Mouse (Mus musculus) intestine, embryonic 15.5 days (tissue): Measurements from ENCODE around the gene Klhdc8a. TPM values are rescaled to one million over a fixed set of nuclear protein-coding genes. Genes with fewer than 3 reads are reported as not detected.

Source experiments
- ATAC-seq: fragments of 200-750 bp; cut with Nextera tagmentation; 2 replicates; pipeline ENCODE4 v1.8.0; 2017; ENCODE audit warnings: moderate TSS enrichment, moderate library complexity
- H3K27ac ChIP-seq: fragments of 300-500 bp; sonication (generic); 2 replicates; pipeline ENCODE4 v1.5.1; 2015; ENCODE audit warnings: mild to moderate bottlenecking, inconsistent platforms
- H3K27me3 ChIP-seq: fragments of 300-500 bp; sonication (generic); replicated peaks from 2 replicates; pipeline ENCODE4 v1.6.1; 2015; ENCODE audit warnings: inconsistent platforms
- H3K36me3 ChIP-seq: fragments of 300-500 bp; sonication (generic); 2 replicates; pipeline ENCODE4 v1.6.1; 2015; ENCODE audit warnings: inconsistent platforms
- H3K4me1 ChIP-seq: fragments of 300-500 bp; sonication (generic); replicated peaks from 2 replicates; pipeline ENCODE4 v1.6.1; 2015; ENCODE audit warnings: inconsistent platforms
- H3K4me2 ChIP-seq: fragments of 300-500 bp; sonication (generic); replicated peaks from 2 replicates; pipeline ENCODE4 v1.6.1; 2015; ENCODE audit warnings: mild to moderate bottlenecking, inconsistent platforms
- H3K4me3 ChIP-seq: fragments of 300-500 bp; sonication (generic); replicated peaks from 2 replicates; pipeline ENCODE4 v1.5.1; 2015; ENCODE audit warnings: inconsistent platforms
- H3K9ac ChIP-seq: fragments of 300-500 bp; sonication (generic); 2 replicates; pipeline ENCODE4 v1.6.1; 2015; ENCODE audit warnings: inconsistent platforms
- H3K9me3 ChIP-seq: fragments of 300-500 bp; sonication (generic); 2 replicates; pipeline ENCODE4 v1.6.1; 2016; ENCODE audit warnings: inconsistent platforms
- WGBS: fragments of 180-500 bp; shearing (Covaris S2); methylation state at CpG from one replicate; pipeline ENCODE4 v1.1.7; 2015; 5-methylcytosine and 5-hydroxymethylcytosine counted together
- polyA plus RNA-seq: library from polyadenylated mRNA; unstranded; fragments of >200 nt; fragmentation: Nextera tagmentation; extraction: Ambion mirVana; gene quantifications from 2 replicates; pipeline ENCODE4 v1.2.1, GENCODE M21; 2015

The Klhdc8a gene
- polyA plus RNA-seq, 1 experiment from 2014 or later: 0.23 TPM

- Histone ChIP-seq H3K4me3 (no peak overlapping the region), H3K36me3 (no peaks in the 10 kb centered on the region), H3K27me3 (peaks cover 8% of the 10 kb centered on the region), H3K27ac (peak overlapping the region; percentile 23; the same call in 1 of the 2 replicates), H3K9me3 (no peaks in the 10 kb centered on the region), H3K9ac (no peak overlapping the region), H3K4me2 (no peak overlapping the region; the same call in 1 of the 2 replicates), H3K4me1 (peaks cover 17% of the 10 kb centered on the region)
- 33% methylated on average over 21 of the region's 21 CpGs for WGBS
- peak; percentile 45 for ATAC-seq
Observed at GRCm38 (mm10) chr1:132292318-132293129, 5.9 kb upstream of the Klhdc8a start.

- Histone ChIP-seq H3K36me3 (no peaks in the 10 kb centered on the region), H3K27me3 (peaks cover 38% of the 10 kb centered on the region), H3K4me3 (no peak overlapping the region), H3K4me1 (peaks cover 28% of the 10 kb centered on the region), H3K9me3 (no peaks in the 10 kb centered on the region), H3K27ac (no peak overlapping the region), H3K4me2 (no peak overlapping the region), H3K9ac (no peak overlapping the region)
- WGBS: 77% methylated on average over 7 of the region's 7 CpGs
- ATAC-seq: no peak
Observed at GRCm38 (mm10) chr1:132295506-132295905, 2.9 kb upstream of the Klhdc8a start.

GRCm38 (mm10) chr1:132296051-132296450 is 2.4 kb upstream of the Klhdc8a start:
- no peak overlapping the region for H3K4me2 ChIP-seq
- WGBS: 69% methylated on average over 3 of the region's 3 CpGs
- no peak overlapping the region for H3K27ac ChIP-seq
- H3K27me3 ChIP-seq: peaks cover 38% of the 10 kb centered on the region
- no peak overlapping the region for H3K9ac ChIP-seq
- no peaks in the 10 kb centered on the region for H3K36me3 ChIP-seq
- H3K4me3 ChIP-seq: no peak overlapping the region
- peaks cover 28% of the 10 kb centered on the region for H3K4me1 ChIP-seq
- no peak for ATAC-seq
- no peaks in the 10 kb centered on the region for H3K9me3 ChIP-seq

GRCm38 (mm10) chr1:132298801-132299464 is 507 bp downstream of the Klhdc8a start:
- 1% methylated on average over 71 of the region's 71 CpGs for WGBS

GRCm38 (mm10) chr1:132299744-132300143 is 1.3 kb downstream of the Klhdc8a start:
- no peak overlapping the region for H3K27ac ChIP-seq
- 71% methylated on average over 5 of the region's 5 CpGs for WGBS
- no peak overlapping the region for H3K9ac ChIP-seq
- peaks cover 11% of the 10 kb centered on the region for H3K4me1 ChIP-seq
- peaks cover 38% of the 10 kb centered on the region for H3K27me3 ChIP-seq
- H3K4me2 ChIP-seq: no peak overlapping the region
- H3K36me3 ChIP-seq: no peaks in the 10 kb centered on the region
- no peak overlapping the region for H3K4me3 ChIP-seq
- no peak for ATAC-seq
- H3K9me3 ChIP-seq: no peaks in the 10 kb centered on the region

More at GRCm38 (mm10) chr1:132298801-132299464, 507 bp downstream of the Klhdc8a start:
- Histone ChIP-seq H3K9me3 (no peaks in the 10 kb centered on the region), H3K36me3 (no peaks in the 10 kb centered on the region), H3K9ac (peak overlapping the region; percentile 50), H3K27me3 (peaks cover 38% of the 10 kb centered on the region), H3K4me2 (peak overlapping the region; percentile 100), H3K4me3 (peak overlapping the region; percentile 56), H3K27ac (no peak overlapping the region), H3K4me1 (peaks cover 11% of the 10 kb centered on the region)
- ATAC-seq: peak; percentile 70

- Histone ChIP-seq H3K4me2 (no peak overlapping the region), H3K9me3 (no peaks in the 10 kb centered on the region), H3K36me3 (no peaks in the 10 kb centered on the region), H3K4me1 (peaks cover 11% of the 10 kb centered on the region), H3K27ac (no peak overlapping the region), H3K9ac (no peak overlapping the region), H3K4me3 (no peak overlapping the region), H3K27me3 (peaks cover 36% of the 10 kb centered on the region)
- 89% methylated on average over 5 of the region's 5 CpGs for WGBS
- no peak for ATAC-seq
Observed at GRCm38 (mm10) chr1:132301242-132301641, 2.8 kb downstream of the Klhdc8a start.

GRCm38 (mm10) chr1:132302341-132302866 is 4.0 kb downstream of the Klhdc8a start:
- 90% methylated on average over 9 of the region's 9 CpGs for WGBS

GRCm38 (mm10) chr1:132304618-132305214 is 6.3 kb downstream of the Klhdc8a start:
- Histone ChIP-seq H3K27ac (no peak overlapping the region), H3K36me3 (no peaks in the 10 kb centered on the region), H3K4me3 (no peak overlapping the region), H3K9me3 (no peaks in the 10 kb centered on the region), H3K4me1 (no peaks in the 10 kb centered on the region), H3K9ac (no peak overlapping the region), H3K4me2 (no peak overlapping the region), H3K27me3 (peaks cover 8% of the 10 kb centered on the region)
- ATAC-seq: no peak
- WGBS: 30% methylated on average over 9 of the region's 9 CpGs

More at GRCm38 (mm10) chr1:132302341-132302866, 4.0 kb downstream of the Klhdc8a start:
- Histone ChIP-seq H3K36me3 (no peaks in the 10 kb centered on the region), H3K9ac (no peak overlapping the region), H3K4me2 (no peak overlapping the region), H3K4me1 (peaks cover 11% of the 10 kb centered on the region), H3K27me3 (peaks cover 31% of the 10 kb centered on the region), H3K9me3 (no peaks in the 10 kb centered on the region), H3K27ac (no peak overlapping the region), H3K4me3 (no peak overlapping the region)
- no peak for ATAC-seq

GRCm38 (mm10) chr1:132306160-132306559 is 7.7 kb downstream of the Klhdc8a start:
- no peaks in the 10 kb centered on the region for H3K4me1 ChIP-seq
- 48% methylated on average over 4 of the region's 4 CpGs for WGBS
- H3K4me2 ChIP-seq: no peak overlapping the region
- H3K27ac ChIP-seq: no peak overlapping the region
- no peak for ATAC-seq
- H3K9ac ChIP-seq: no peak overlapping the region
- H3K27me3 ChIP-seq: no peaks in the 10 kb centered on the region; the same call in 1 of the 2 replicates
- H3K36me3 ChIP-seq: no peaks in the 10 kb centered on the region
- no peaks in the 10 kb centered on the region for H3K9me3 ChIP-seq
- H3K4me3 ChIP-seq: no peak overlapping the region

GRCm38 (mm10) chr1:132306808-132307207 is 8.4 kb downstream of the Klhdc8a start:
- H3K27me3 ChIP-seq: no peaks in the 10 kb centered on the region; the same call in 1 of the 2 replicates
- H3K4me1 ChIP-seq: no peaks in the 10 kb centered on the region
- H3K9ac ChIP-seq: no peak overlapping the region
- H3K36me3 ChIP-seq: no peaks in the 10 kb centered on the region
- H3K4me3 ChIP-seq: no peak overlapping the region
- no peaks in the 10 kb centered on the region for H3K9me3 ChIP-seq
- WGBS: 18% methylated on average over 4 of the region's 4 CpGs
- ATAC-seq: no peak
- H3K27ac ChIP-seq: no peak overlapping the region
- H3K4me2 ChIP-seq: no peak overlapping the region

- no peaks in the 10 kb centered on the region for H3K36me3 ChIP-seq
- H3K4me1 ChIP-seq: no peaks in the 10 kb centered on the region
- H3K4me3 ChIP-seq: no peak overlapping the region
- WGBS: 84% methylated on average over 6 of the region's 6 CpGs
- no peak for ATAC-seq
- H3K9ac ChIP-seq: no peak overlapping the region
- H3K4me2 ChIP-seq: no peak overlapping the region
- H3K9me3 ChIP-seq: no peaks in the 10 kb centered on the region
- no peaks in the 10 kb centered on the region for H3K27me3 ChIP-seq
- no peak overlapping the region for H3K27ac ChIP-seq
Observed at GRCm38 (mm10) chr1:132307962-132308361, 9.5 kb downstream of the Klhdc8a start.

GRCm38 (mm10) chr1:132308674-132309073 is 10.2 kb downstream of the Klhdc8a start:
- Histone ChIP-seq H3K27ac (no peak overlapping the region), H3K4me3 (no peak overlapping the region), H3K9ac (no peak overlapping the region), H3K4me1 (no peaks in the 10 kb centered on the region), H3K9me3 (no peaks in the 10 kb centered on the region), H3K36me3 (no peaks in the 10 kb centered on the region), H3K4me2 (no peak overlapping the region), H3K27me3 (no peaks in the 10 kb centered on the region)
- WGBS: 76% methylated on average over 7 of the region's 7 CpGs
- ATAC-seq: no peak
